Mouse (Mus musculus) E14TG2a.4 (cell line): ENCODE measurements around the gene Tgm2.

Source experiments
- H3K27me3 ChIP-seq: 2 replicates; pipeline ENCODE4 v1.6.1; 2014; ENCODE audit warnings: low read length, control low read depth; ENCODE audit not compliant: insufficient read depth
- H3K36me3 ChIP-seq: 2 replicates; pipeline ENCODE4 v1.6.1; 2014; ENCODE audit warnings: low read length, control low read depth; ENCODE audit not compliant: insufficient read depth
- H3K4me1 ChIP-seq: replicated peaks from 2 replicates; pipeline ENCODE4 v1.6.1; 2014; ENCODE audit warnings: low read depth, low read length, control low read depth
- H3K4me3 ChIP-seq: replicated peaks from 2 replicates; pipeline ENCODE4 v1.5.1; 2014; ENCODE audit warnings: mild to moderate bottlenecking, low read length
- H3K9me3 ChIP-seq: 2 replicates; pipeline ENCODE4 v1.6.1; 2014; ENCODE audit warnings: low read length, control low read depth
- CTCF ChIP-seq: conservative IDR thresholded peaks from 2 replicates; pipeline ENCODE4 v1.5.1; 2014; ENCODE audit warnings: low read length
- NANOG ChIP-seq: IDR thresholded peaks from 2 replicates; pipeline ENCODE4 v1.6.1; 2014; ENCODE audit warnings: borderline replicate concordance, low read length, mixed read lengths
- POU5F1 ChIP-seq: IDR thresholded peaks from 2 replicates; pipeline ENCODE4 v1.6.1; 2014; ENCODE audit warnings: low read length, borderline replicate concordance

Tgm2 gene

GRCm38 (mm10) chr2:158068444-158068971 is 77.7 kb downstream of the Tgm2 start:
- H3K9me3 ChIP-seq = no peaks in the 10 kb centered on the region
- peaks cover 21% of the 10 kb centered on the region for H3K4me1 ChIP-seq
- TF ChIP-seq POU5F1 (no peak), NANOG (no peak), CTCF (no peak)
- H3K4me3 ChIP-seq = no peak overlapping the region
- H3K27me3 ChIP-seq = no peaks in the 10 kb centered on the region
- peaks cover 88% of the 10 kb centered on the region for H3K36me3 ChIP-seq

DNA sequence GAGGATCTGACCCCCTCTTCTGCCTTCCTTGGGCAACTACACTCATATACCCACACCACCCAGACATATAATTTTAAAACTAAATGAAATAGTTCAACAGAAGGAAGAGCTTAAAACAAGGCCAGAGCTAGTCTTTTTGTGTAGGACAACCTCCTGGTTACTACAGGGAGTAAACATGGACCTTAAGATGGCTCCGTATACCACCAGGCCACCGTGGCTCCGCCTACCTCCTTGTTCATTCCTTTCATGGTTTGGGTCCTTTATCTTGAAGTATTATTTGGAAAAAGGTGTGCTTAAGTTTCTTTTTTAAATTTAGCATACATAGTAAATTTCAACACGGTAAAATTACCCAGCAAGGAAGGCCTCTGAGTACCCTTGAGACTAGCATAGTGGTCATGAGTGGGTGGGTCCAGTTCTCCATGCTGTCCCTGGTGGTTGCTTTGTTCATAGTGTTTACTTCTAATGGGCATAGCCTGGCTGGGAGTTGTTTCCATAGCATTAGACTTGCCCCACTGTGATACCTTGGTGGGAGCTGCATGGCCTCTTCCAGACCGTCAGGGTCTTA is 78.9 kb downstream of the Tgm2 start:
- peaks cover 86% of the 10 kb centered on the region for H3K36me3 ChIP-seq
- no peaks in the 10 kb centered on the region for H3K9me3 ChIP-seq
- no peak overlapping the region for H3K4me3 ChIP-seq
- no peaks in the 10 kb centered on the region for H3K27me3 ChIP-seq
- peaks cover 12% of the 10 kb centered on the region for H3K4me1 ChIP-seq
- TF ChIP-seq CTCF = no peak
- TF ChIP-seq POU5F1 = no peak
- no peak for TF ChIP-seq NANOG

DNA sequence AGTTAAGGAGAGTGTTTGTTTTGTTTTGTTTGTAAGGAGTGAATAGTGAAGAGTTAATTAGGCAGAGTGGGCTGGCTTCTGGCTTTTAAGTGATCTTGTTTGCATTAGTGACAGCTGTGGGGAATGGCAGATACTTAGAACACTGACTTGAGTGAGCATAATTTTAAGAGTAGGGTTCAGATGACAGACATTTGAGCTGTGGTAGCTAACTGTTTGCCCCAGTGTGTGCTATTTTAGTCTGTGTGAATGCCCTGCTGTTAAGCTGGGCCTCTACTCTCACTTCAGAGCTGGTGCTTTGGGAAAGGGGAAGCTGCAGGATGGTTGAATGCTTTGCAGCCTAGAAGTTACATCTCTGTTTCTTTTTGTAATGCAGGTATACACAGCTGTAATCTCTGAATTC is 79.8 kb downstream of the Tgm2 start:
- Histone ChIP-seq H3K36me3 (peaks cover 86% of the 10 kb centered on the region), H3K4me3 (no peak overlapping the region), H3K27me3 (no peaks in the 10 kb centered on the region), H3K9me3 (no peaks in the 10 kb centered on the region), H3K4me1 (peaks cover 19% of the 10 kb centered on the region)
- TF ChIP-seq POU5F1 (no peak), CTCF (no peak), NANOG (no peak)
